Mouse (Mus musculus) liver, embryonic 16.5 days (tissue): ENCODE measurements around the gene Rpl14. TPM values are rescaled to one million over a fixed set of nuclear protein-coding genes. Genes with fewer than 3 reads are reported as not detected.

ENCODE experiments used
- ATAC-seq: fragments of 200-750 bp; cut with Nextera tagmentation; 2 replicates; pipeline ENCODE4 v1.8.0; 2017; ENCODE audit warnings: low read depth, mild to moderate bottlenecking, moderate number of reproducible peaks, moderate library complexity
- H3K27ac ChIP-seq: fragments of 300-500 bp; sonication (generic); 2 replicates; pipeline ENCODE4 v1.5.1; 2014; ENCODE audit warnings: mild to moderate bottlenecking, low read length
- H3K27me3 ChIP-seq: fragments of 300-500 bp; sonication (generic); 2 replicates; pipeline ENCODE4 v1.6.1; 2014; ENCODE audit warnings: low read depth, low read length, mixed read lengths; ENCODE audit not compliant: control insufficient read depth, insufficient read depth
- H3K36me3 ChIP-seq: fragments of 300-500 bp; sonication (generic); 2 replicates; pipeline ENCODE4 v1.6.1; 2014; ENCODE audit warnings: mild to moderate bottlenecking; ENCODE audit not compliant: control insufficient read depth, insufficient read depth
- H3K4me1 ChIP-seq: fragments of 300-500 bp; sonication (generic); 2 replicates; pipeline ENCODE4 v1.6.1; 2014; ENCODE audit warnings: low read depth, low read length, mixed read lengths; ENCODE audit not compliant: control insufficient read depth
- H3K4me2 ChIP-seq: fragments of 300-500 bp; sonication (generic); 2 replicates; pipeline ENCODE4 v1.6.1; 2014; ENCODE audit warnings: low read depth, low read length, mixed read lengths
- H3K4me3 ChIP-seq: fragments of 300-500 bp; sonication (generic); 2 replicates; pipeline ENCODE4 v1.5.1; 2014; ENCODE audit warnings: low read depth, mild to moderate bottlenecking, low read length
- H3K9ac ChIP-seq: fragments of 300-500 bp; sonication (generic); 2 replicates; pipeline ENCODE4 v1.6.1; 2014; ENCODE audit warnings: low read depth, low read length
- H3K9me3 ChIP-seq: fragments of 300-500 bp; sonication (generic); replicated peaks from 2 replicates; pipeline ENCODE4 v1.6.1; 2016; ENCODE audit warnings: low read length; ENCODE audit not compliant: control insufficient read depth
- WGBS: fragments of 180-500 bp; shearing (Covaris S2); extraction: QIAGEN DNeasy Blood & Tissue Kit; methylation state at CpG from one replicate; pipeline ENCODE4 v1.1.7; 2014; ENCODE audit not compliant: insufficient replicate concordance; 5-methylcytosine and 5-hydroxymethylcytosine counted together
- polyA plus RNA-seq: library from polyadenylated mRNA; unstranded; fragments of >200 nt; fragmentation: Nextera tagmentation; extraction: Ambion mirVana; gene quantifications from 2 replicates; pipeline ENCODE4 v1.2.1, GENCODE M21; 2015

Gene Rpl14
- polyA plus RNA-seq, 1 experiment from 2014 or later: 335 TPM

DNA sequence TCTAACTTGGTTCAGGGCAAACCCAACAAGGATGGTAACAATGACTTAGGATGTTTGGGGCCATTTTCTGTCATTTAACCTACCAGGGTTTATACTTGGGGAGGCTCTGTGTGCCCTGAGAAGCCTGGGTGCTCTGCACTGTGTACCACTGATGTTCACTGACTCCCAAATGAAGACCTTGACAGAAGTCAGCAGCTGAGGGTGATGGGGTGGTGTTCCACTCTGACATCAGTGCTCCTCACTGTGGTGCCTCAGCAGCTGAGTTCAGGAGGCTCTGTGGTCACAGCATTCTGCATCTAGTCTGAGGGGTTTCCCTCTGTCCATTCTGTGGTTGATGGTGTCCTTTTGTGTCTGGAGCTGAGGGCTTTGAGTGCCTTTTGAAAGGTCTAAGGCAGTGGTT, 39.8 kb downstream of the Rpl14 start:
- H3K4me1 ChIP-seq: no peaks in the 10 kb centered on the region
- H3K9ac ChIP-seq: no peak overlapping the region

DNA sequence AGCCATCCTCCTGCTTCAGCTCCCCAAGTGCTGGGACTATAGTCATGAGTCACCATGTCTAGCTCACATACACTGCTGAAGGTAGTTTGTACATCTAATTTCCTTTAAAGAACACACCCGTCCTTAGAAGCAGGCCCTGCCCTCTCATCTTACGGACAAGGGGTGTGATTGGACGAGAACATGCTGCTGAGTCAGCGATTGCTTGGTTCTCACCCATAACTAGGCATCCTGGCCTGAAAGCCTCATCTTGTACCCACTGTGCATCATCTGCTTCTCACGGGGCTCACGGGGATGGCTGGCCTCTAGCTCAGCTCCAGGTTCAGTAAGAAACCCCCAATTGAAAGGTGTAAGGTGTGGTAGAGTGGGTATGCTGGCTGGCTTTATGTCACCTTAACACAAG, 42.8 kb downstream of the Rpl14 start:
- Histone ChIP-seq H3K27me3 (no peaks in the 10 kb centered on the region), H3K9me3 (no peaks in the 10 kb centered on the region), H3K9ac (no peak overlapping the region), H3K4me1 (no peaks in the 10 kb centered on the region), H3K27ac (no peak overlapping the region), H3K4me3 (no peak overlapping the region), H3K4me2 (no peak overlapping the region), H3K36me3 (no peaks in the 10 kb centered on the region)
- no peak for ATAC-seq
- WGBS: 67% methylated on average over 6 of the region's 6 CpGs

More for the DNA sequence above, 39.8 kb downstream of the Rpl14 start:
- peaks cover 3% of the 10 kb centered on the region; the same call in 1 of the 2 replicates for H3K9me3 ChIP-seq
- H3K4me3 ChIP-seq: no peak overlapping the region
- H3K27ac ChIP-seq: no peak overlapping the region
- no peak overlapping the region for H3K4me2 ChIP-seq
- no peaks in the 10 kb centered on the region for H3K36me3 ChIP-seq
- no peak for ATAC-seq
- no peaks in the 10 kb centered on the region for H3K27me3 ChIP-seq

DNA sequence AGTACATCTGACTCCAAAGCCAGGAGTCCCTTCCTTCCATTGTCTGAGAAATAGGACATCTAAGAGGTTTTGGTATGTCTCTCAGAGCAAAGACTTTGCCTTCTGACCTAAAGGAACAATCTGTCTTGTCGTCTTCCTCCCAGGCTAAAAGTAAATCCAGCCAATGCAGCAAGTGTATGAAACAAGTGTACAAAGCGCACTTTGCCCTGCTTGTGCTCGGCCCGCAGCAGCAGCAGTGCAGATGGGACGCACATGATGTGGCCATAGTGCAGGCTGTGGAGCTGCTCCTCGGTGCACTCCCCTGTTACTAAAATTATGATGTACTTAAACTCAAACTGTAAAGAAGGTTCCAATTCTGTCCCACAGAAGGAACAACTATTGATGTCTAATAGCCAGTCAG, 46.9 kb downstream of the Rpl14 start:
- Histone ChIP-seq H3K9ac (no peak overlapping the region), H3K27ac (no peak overlapping the region), H3K36me3 (no peaks in the 10 kb centered on the region), H3K4me3 (no peak overlapping the region), H3K9me3 (no peaks in the 10 kb centered on the region), H3K4me1 (no peaks in the 10 kb centered on the region), H3K4me2 (no peak overlapping the region), H3K27me3 (no peaks in the 10 kb centered on the region)
- ATAC-seq: no peak
- 62% methylated on average over 6 of the region's 6 CpGs for WGBS

DNA sequence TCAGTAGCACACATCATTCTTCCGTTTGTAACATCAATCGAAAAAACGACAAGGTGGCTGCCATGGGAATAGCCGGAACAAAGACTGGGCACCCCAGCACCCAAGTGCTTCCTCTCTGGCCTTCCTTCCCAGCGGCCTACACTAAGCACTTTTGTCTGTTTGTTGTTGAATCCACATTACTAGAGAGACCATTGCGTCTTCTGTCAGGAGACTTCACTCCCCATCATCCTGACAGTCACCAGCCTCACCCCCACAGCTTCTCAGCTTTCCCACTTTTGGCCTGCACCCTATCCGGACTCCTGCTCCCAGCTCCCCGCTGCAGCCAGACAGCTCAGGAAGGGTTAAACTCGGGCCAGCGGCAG, 48.1 kb downstream of the Rpl14 start:
- Histone ChIP-seq H3K9ac (no peak overlapping the region), H3K4me2 (no peak overlapping the region), H3K4me1 (no peaks in the 10 kb centered on the region), H3K9me3 (no peaks in the 10 kb centered on the region), H3K36me3 (no peaks in the 10 kb centered on the region), H3K27me3 (no peaks in the 10 kb centered on the region), H3K27ac (no peak overlapping the region), H3K4me3 (no peak overlapping the region)
- 18% methylated on average over 10 of the region's 10 CpGs for WGBS
- no peak for ATAC-seq

DNA sequence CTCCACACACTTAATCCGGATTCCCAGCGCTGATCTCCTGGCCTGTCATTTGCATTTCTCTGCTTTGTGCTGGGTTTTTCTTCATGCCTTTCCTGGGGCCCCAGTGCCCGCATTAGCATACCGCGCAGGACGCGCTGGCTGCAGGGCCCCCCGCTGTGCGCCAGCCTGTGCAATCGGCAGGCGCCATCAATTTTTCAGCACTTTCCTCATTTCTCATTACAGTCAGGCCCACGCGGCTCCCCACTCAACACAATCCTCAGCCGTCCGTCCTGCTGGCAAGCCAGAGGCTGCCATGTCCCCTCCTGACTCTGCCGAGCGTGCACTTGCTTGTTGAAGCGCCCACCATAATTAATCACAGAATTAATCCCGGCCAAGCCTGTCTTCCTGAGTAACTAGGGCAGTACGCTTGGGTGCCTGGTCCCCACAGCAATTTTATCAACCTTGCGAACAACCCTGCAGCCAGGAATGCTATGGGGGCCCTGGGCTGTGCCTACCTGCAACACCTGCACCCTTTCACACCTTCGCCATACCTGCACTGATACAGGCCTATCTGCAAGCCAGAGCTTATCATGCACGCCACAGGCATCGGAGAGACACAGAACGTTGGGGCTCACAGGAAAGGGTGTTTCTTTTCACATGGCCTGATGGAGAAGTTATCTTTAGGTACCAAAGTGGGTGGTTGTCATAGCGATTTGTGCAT, 48.6 kb downstream of the Rpl14 start:
- no peak overlapping the region for H3K4me3 ChIP-seq
- H3K4me1 ChIP-seq: no peaks in the 10 kb centered on the region
- H3K36me3 ChIP-seq: no peaks in the 10 kb centered on the region
- H3K4me2 ChIP-seq: no peak overlapping the region
- 20% methylated on average over 26 of the region's 26 CpGs for WGBS
- H3K27ac ChIP-seq: no peak overlapping the region
- H3K27me3 ChIP-seq: no peaks in the 10 kb centered on the region
- H3K9me3 ChIP-seq: no peaks in the 10 kb centered on the region
- ATAC-seq: no peak
- H3K9ac ChIP-seq: no peak overlapping the region

DNA sequence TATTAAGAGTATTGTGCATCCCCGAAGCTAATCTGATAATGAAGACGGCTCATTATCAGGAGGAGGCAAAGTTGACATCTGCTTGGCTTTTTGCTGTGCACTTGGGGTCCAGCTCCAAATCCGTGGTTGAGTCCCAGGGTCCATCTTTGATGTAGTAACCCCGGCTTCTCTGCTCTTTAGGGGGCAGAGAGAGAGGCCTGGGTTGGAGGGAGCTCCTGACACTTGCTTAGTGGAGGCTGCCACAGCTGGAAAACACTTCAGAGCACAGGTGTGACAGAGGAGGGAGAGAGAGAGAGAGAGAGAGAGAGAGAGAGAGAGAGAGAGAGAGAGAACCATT, 49.1 kb downstream of the Rpl14 start:
- H3K4me2 ChIP-seq: no peak overlapping the region
- H3K4me3 ChIP-seq: no peak overlapping the region
- no peak overlapping the region for H3K9ac ChIP-seq
- no peaks in the 10 kb centered on the region for H3K9me3 ChIP-seq
- H3K36me3 ChIP-seq: no peaks in the 10 kb centered on the region
- WGBS: 29% methylated on average over 4 of the region's 4 CpGs
- H3K4me1 ChIP-seq: no peaks in the 10 kb centered on the region
- no peak for ATAC-seq
- H3K27me3 ChIP-seq: no peaks in the 10 kb centered on the region
- H3K27ac ChIP-seq: no peak overlapping the region

Other genes starting within 250 kb of the Rpl14 start
- 53.0 and 58.7 TPM in 2 replicates for gene Eif1b, start 79.2 kb upstream of the Rpl14 start, polyA plus RNA-seq
- gene Entpd3, start 31.6 kb upstream of the Rpl14 start, polyA plus RNA-seq: 0.05 TPM in 1 of 2 replicates, not detected in the other